Mouse (Mus musculus): ENCODE measurements around the gene Rps15a. TPM values are rescaled to one million over a fixed set of nuclear protein-coding genes. Genes with fewer than 3 reads are reported as not detected.

Gene Rps15a
- polyA plus RNA-seq, 1 experiment: 1,382 TPM

DNA sequence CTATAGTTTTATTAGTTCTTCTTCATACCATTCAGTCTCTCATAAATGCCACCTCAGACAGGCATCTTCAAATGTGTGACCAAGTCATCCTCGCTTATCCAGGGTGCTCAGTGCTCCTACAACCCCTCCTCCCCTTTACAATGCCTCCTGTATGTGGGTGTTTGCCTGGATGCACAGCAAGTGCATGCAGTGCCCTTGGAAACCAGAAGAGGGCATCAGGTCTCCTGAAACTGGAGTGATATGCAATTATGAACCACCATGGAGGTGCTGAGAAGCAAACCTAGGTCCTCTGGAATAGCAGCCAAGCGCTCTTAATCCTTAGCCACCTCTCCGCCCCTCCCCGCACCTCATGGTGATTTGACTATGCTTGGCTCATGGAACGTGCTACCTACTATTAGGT lies 36.9 kb downstream of the Rps15a start:
- Histone ChIP-seq H3K27me3 (ENCODE audit: control insufficient read depth, insufficient read depth, low read length) (no peaks in the 10 kb centered on the region), H3K27ac (ENCODE audit: control insufficient read depth, insufficient read depth, low read length) (no peak overlapping the region), H3K4me1 (replicated peaks; ENCODE audit: control insufficient read depth, insufficient read depth, low read length) (peaks cover 11% of the 10 kb centered on the region), H3K4me3 (ENCODE audit: control insufficient read depth, insufficient read depth, low read length) (no peak overlapping the region), H3K36me3 (ENCODE audit: control insufficient read depth, insufficient read depth, low read length) (no peaks in the 10 kb centered on the region)
- 95% methylated on average over 5 of the region's 5 CpGs for WGBS
- DNase-seq: peak; percentile 14
- TF ChIP-seq CTCF (IDR thresholded peaks at IDR 0.05; ENCODE audit: borderline replicate concordance, control insufficient read depth, extremely low read depth, insufficient read depth, low read length, poor library complexity) (no peak), POLR2A (IDR thresholded peaks at IDR 0.05; ENCODE audit: control insufficient read depth, extremely low read depth, insufficient read depth, low read length, poor library complexity) (no peak)

DNA sequence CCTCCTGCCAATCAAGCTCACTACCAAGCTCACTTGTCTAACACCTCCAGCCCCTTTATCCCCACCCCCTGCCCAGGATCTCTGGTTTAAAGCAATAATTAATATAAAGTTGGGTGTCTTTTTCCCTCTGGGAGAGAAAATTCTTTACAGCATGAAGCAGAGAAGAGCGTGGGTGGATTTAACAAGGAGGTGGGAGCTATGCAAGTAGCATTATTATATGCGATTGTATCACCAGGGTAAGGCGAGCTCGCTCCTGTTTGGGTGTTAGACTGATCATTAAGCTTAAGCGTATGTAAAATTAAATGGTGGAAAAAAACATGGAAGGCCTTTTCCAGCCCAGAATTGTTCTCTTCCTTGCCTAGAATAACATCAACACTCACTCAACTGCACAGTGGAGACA lies 48.7 kb downstream of the Rps15a start:
- Histone ChIP-seq H3K27ac (ENCODE audit: control insufficient read depth, insufficient read depth, low read length) (no peak overlapping the region), H3K36me3 (ENCODE audit: control insufficient read depth, insufficient read depth, low read length) (no peaks in the 10 kb centered on the region), H3K4me3 (ENCODE audit: control insufficient read depth, insufficient read depth, low read length) (no peak overlapping the region), H3K27me3 (ENCODE audit: control insufficient read depth, insufficient read depth, low read length) (no peaks in the 10 kb centered on the region), H3K4me1 (replicated peaks; ENCODE audit: control insufficient read depth, insufficient read depth, low read length) (no peaks in the 10 kb centered on the region)
- no peak for TF ChIP-seq CTCF (IDR thresholded peaks at IDR 0.05; ENCODE audit: borderline replicate concordance, control insufficient read depth, extremely low read depth, insufficient read depth, low read length, poor library complexity)
- TF ChIP-seq POLR2A (IDR thresholded peaks at IDR 0.05; ENCODE audit: control insufficient read depth, extremely low read depth, insufficient read depth, low read length, poor library complexity): no peak
- DNase-seq: no peak
- 98% methylated on average over 5 of the region's 5 CpGs for WGBS

DNA sequence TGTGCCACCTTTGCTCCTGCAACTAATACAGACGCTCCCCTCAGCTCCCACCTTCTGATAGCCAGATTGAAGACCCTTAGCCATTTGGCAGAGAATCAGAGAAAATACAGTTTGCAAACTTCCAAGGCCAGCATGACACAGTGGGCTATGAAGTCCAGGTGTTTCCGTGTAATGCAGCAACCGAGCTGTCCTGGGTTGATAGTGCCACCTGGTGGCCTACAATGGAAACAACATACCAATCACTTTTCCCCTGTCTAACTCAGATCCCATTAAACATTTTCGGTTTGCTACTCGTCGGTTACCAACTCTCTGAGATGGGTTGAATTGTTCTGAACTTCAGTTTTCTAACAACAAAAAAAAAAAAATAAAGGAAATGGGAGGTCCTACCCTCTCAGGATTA lies 59.7 kb downstream of the Rps15a start:
- DNase-seq: no peak
- TF ChIP-seq POLR2A (IDR thresholded peaks at IDR 0.05; ENCODE audit: control insufficient read depth, extremely low read depth, insufficient read depth, low read length, poor library complexity) (no peak), CTCF (IDR thresholded peaks at IDR 0.05; ENCODE audit: borderline replicate concordance, control insufficient read depth, extremely low read depth, insufficient read depth, low read length, poor library complexity) (no peak)
- Histone ChIP-seq H3K4me3 (ENCODE audit: control insufficient read depth, insufficient read depth, low read length) (no peak overlapping the region), H3K36me3 (ENCODE audit: control insufficient read depth, insufficient read depth, low read length) (no peaks in the 10 kb centered on the region), H3K27ac (ENCODE audit: control insufficient read depth, insufficient read depth, low read length) (no peak overlapping the region), H3K27me3 (ENCODE audit: control insufficient read depth, insufficient read depth, low read length) (no peaks in the 10 kb centered on the region), H3K4me1 (replicated peaks; ENCODE audit: control insufficient read depth, insufficient read depth, low read length) (no peaks in the 10 kb centered on the region)
- 87% methylated on average over 6 of the region's 6 CpGs for WGBS

Other genes with a start within 250 kb of the Rps15a start
- 216 and 232 TPM in 2 replicates for gene Arl6ip1, start 13.5 kb upstream of the Rps15a start, polyA plus RNA-seq (2012; rRNA removed)
- gene Smg1, start 127.5 kb upstream of the Rps15a start, polyA plus RNA-seq (2012; rRNA removed): 83.7 and 107 TPM in 2 replicates